Mouse (Mus musculus) kidney, postnatal 0 days (tissue): Measurements from ENCODE around the gene Slc9a8. TPM values are rescaled to one million over a fixed set of nuclear protein-coding genes. Genes with fewer than 3 reads are reported as not detected.

Experiments used
- ATAC-seq: fragments of 200-750 bp; cut with Nextera tagmentation; replicated peaks from 2 replicates; pipeline ENCODE4 v1.8.0; 2017; ENCODE audit warnings: low read depth, moderate number of reproducible peaks, moderate TSS enrichment, moderate library complexity; ENCODE audit not compliant: low FRiP score
- DNase-seq: peaks from one replicate; pipeline ENCODE4 v3.0.0-alpha.2; 2016; ENCODE audit warnings: low spot score
- H3K27ac ChIP-seq: fragments of 300-500 bp; sonication (generic); 2 replicates; pipeline ENCODE4 v1.5.1; 2014; ENCODE audit warnings: mild to moderate bottlenecking
- H3K27me3 ChIP-seq: fragments of 300-500 bp; sonication (generic); 2 replicates; pipeline ENCODE4 v1.6.1; 2014; ENCODE audit warnings: low read length, mixed read lengths; ENCODE audit not compliant: insufficient read depth
- H3K36me3 ChIP-seq: fragments of 300-500 bp; sonication (generic); 2 replicates; pipeline ENCODE4 v1.6.1; 2014; ENCODE audit warnings: low read length, mixed read lengths; ENCODE audit not compliant: insufficient read depth
- H3K4me1 ChIP-seq: fragments of 300-500 bp; sonication (generic); replicated peaks from 2 replicates; pipeline ENCODE4 v1.6.1; 2014; ENCODE audit warnings: antibody characterized with exemption, low read length, mixed read lengths; ENCODE audit not compliant: insufficient read depth
- H3K4me2 ChIP-seq: fragments of 300-500 bp; sonication (generic); 2 replicates; pipeline ENCODE4 v1.6.1; 2014; ENCODE audit warnings: mild to moderate bottlenecking, low read length, moderate library complexity, mixed read lengths
- H3K4me3 ChIP-seq: fragments of 300-500 bp; sonication (generic); replicated peaks from 2 replicates; pipeline ENCODE4 v1.5.1; 2014; ENCODE audit warnings: low read depth, low read length
- H3K9ac ChIP-seq: fragments of 300-500 bp; sonication (generic); 2 replicates; pipeline ENCODE4 v1.6.1; 2014; ENCODE audit warnings: low read depth, low read length
- H3K9me3 ChIP-seq: fragments of 300-500 bp; sonication (generic); replicated peaks from 2 replicates; pipeline ENCODE4 v1.6.1; 2016; ENCODE audit warnings: low read length, inconsistent platforms, mixed read lengths
- CTCF ChIP-seq: IDR thresholded peaks from 2 replicates; pipeline ENCODE4 v1.5.1; 2016; ENCODE audit warnings: antibody characterized with exemption, low read depth, mild to moderate bottlenecking, moderate library complexity
- WGBS: fragments of 180-500 bp; shearing (Covaris S2); extraction: QIAGEN DNeasy Blood & Tissue Kit; methylation state at CpG from one replicate; pipeline ENCODE4 v1.1.7; 2014; 5-methylcytosine and 5-hydroxymethylcytosine counted together
- polyA plus RNA-seq: library from polyadenylated mRNA; unstranded; fragments of >200 nt; fragmentation: Nextera tagmentation; extraction: Ambion mirVana; gene quantifications from 2 replicates; pipeline ENCODE4 v1.2.1, GENCODE M21; 2015

Slc9a8 gene
- polyA plus RNA-seq, 1 experiment from 2014 or later = 14.2 TPM

- WGBS = 23% methylated on average over 3 of the region's 3 CpGs
- Histone ChIP-seq H3K27me3 (no peaks in the 10 kb centered on the region), H3K9ac (no peak overlapping the region), H3K4me2 (no peak overlapping the region), H3K4me1 (peaks cover 18% of the 10 kb centered on the region; the same call in 1 of the 2 replicates), H3K4me3 (no peak overlapping the region), H3K9me3 (no peaks in the 10 kb centered on the region), H3K36me3 (no peaks in the 10 kb centered on the region), H3K27ac (no peak overlapping the region)
- ATAC-seq (no peak), DNase-seq (no peak)
- TF ChIP-seq CTCF = no peak
Observed at GRCm38 (mm10) chr2:167377697-167378096, 43.8 kb upstream of the Slc9a8 start.

DNA sequence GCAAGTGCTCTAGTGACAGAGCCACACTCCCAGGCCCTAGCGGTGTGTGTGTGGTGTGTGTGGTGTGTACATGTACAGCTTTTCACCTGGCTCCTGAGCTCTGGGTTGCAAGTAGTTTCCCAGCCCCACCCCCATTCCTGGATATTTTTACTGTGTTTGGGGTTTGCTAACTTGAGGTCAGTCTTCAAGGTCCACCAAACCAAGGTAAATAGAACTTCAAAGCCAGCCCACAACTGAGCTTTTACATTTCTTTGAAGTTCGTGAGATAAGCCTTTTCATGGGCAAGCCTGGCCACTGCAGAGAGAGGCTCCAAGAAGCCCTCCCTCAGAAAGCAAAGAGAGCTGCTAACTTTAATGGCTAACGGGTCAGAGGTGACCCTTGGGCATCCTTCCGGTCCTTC, 42.5 kb upstream of the Slc9a8 start:
- no peak overlapping the region for H3K27ac ChIP-seq
- ATAC-seq = no peak; the same call in 1 of the 2 replicates
- WGBS = 31% methylated on average over 4 of the region's 4 CpGs
- no peaks in the 10 kb centered on the region for H3K9me3 ChIP-seq
- peaks cover 22% of the 10 kb centered on the region for H3K4me1 ChIP-seq
- no peaks in the 10 kb centered on the region for H3K36me3 ChIP-seq
- DNase-seq = no peak
- TF ChIP-seq CTCF = no peak
- H3K4me3 ChIP-seq = no peak overlapping the region
- H3K27me3 ChIP-seq = no peaks in the 10 kb centered on the region
- H3K9ac ChIP-seq = no peak overlapping the region
- H3K4me2 ChIP-seq = no peak overlapping the region

DNA sequence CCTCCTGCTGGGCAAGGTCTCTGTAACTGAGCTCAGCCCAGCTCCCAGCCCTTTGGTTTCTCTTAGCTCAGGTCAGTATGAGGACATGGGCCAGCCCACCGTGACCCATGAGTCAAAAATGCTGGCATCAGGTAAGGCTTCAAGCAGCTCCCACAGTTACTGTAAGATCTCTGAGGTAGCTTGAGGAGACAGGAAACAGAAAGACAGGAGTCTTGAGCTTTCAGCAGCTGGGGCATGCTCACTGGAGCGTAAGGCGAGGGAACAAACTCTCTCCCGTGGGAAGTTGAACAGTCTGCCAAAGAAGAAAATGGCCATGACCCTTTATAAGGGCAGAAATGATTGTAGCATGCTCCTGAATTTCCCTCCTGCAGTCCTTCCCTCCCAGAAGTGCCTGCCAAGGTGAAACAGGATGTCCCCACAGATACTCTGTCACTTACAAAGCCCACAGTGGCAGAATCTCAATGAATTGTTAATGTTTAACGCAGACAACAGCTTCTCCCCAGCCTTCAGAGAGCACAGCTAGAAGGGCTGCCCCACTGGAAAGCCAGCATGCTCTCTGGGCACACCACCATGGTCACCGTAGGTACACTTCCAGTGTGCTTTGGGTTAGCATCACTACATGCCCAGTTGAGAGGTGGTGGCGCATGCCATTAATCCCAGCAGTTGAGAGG, 40.8 kb upstream of the Slc9a8 start:
- DNase-seq (no peak), ATAC-seq (no peak)
- Histone ChIP-seq H3K4me3 (no peak overlapping the region), H3K27me3 (no peaks in the 10 kb centered on the region), H3K9ac (peak overlapping the region; percentile 9; the same call in 1 of the 2 replicates), H3K27ac (peak overlapping the region; percentile 81), H3K9me3 (no peaks in the 10 kb centered on the region), H3K4me1 (peaks cover 22% of the 10 kb centered on the region), H3K36me3 (no peaks in the 10 kb centered on the region), H3K4me2 (no peak overlapping the region)
- no peak for TF ChIP-seq CTCF
- WGBS = 40% methylated on average over 7 of the region's 7 CpGs

- no peak overlapping the region for H3K9ac ChIP-seq
- WGBS = 56% methylated on average over 7 of the region's 7 CpGs
- TF ChIP-seq CTCF = no peak
- no peak overlapping the region for H3K4me2 ChIP-seq
- no peaks in the 10 kb centered on the region for H3K27me3 ChIP-seq
- H3K36me3 ChIP-seq = no peaks in the 10 kb centered on the region
- H3K4me3 ChIP-seq = no peak overlapping the region
- peaks cover 22% of the 10 kb centered on the region for H3K4me1 ChIP-seq
- H3K9me3 ChIP-seq = no peaks in the 10 kb centered on the region
- DNase-seq (no peak), ATAC-seq (no peak)
- no peak overlapping the region for H3K27ac ChIP-seq
Observed at GRCm38 (mm10) chr2:167381596-167381995, 39.9 kb upstream of the Slc9a8 start.

DNA sequence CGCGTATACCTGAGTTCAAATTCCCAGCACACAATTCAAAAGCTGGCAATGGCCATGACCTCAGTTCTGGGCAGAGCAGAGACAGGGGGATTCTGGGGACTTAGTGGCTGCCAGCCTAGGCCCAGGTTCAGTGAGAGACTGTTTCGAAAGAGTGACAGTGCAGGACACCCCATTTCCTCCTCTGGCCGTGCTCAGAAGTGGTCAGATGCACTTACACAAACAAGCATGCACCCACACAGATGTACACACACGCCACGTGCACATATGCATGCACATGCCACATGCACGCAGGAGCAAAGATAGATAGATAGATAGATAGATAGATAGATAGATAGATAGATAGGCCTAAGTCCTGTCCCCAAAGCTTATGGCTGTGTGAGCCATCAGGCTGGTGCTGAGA, 39.1 kb upstream of the Slc9a8 start:
- Histone ChIP-seq H3K4me1 (peaks cover 22% of the 10 kb centered on the region), H3K27ac (no peak overlapping the region), H3K4me2 (no peak overlapping the region), H3K9ac (no peak overlapping the region), H3K9me3 (no peaks in the 10 kb centered on the region), H3K27me3 (no peaks in the 10 kb centered on the region), H3K4me3 (no peak overlapping the region), H3K36me3 (no peaks in the 10 kb centered on the region)
- ATAC-seq (no peak), DNase-seq (no peak)
- 93% methylated on average over 7 of the region's 7 CpGs for WGBS
- TF ChIP-seq CTCF = no peak

- Histone ChIP-seq H3K4me3 (no peak overlapping the region), H3K9ac (no peak overlapping the region), H3K9me3 (no peaks in the 10 kb centered on the region), H3K4me1 (peaks cover 17% of the 10 kb centered on the region), H3K27ac (0 out of 2 replicates have a peak overlapping the region, but pooled peaks have one; percentile 54), H3K27me3 (no peaks in the 10 kb centered on the region), H3K36me3 (no peaks in the 10 kb centered on the region), H3K4me2 (no peak overlapping the region)
- ATAC-seq (peak; percentile 36; the same call in 1 of the 2 replicates), DNase-seq (peak; percentile 76)
- TF ChIP-seq CTCF = no peak
- 29% methylated on average over 13 of the region's 13 CpGs for WGBS
Observed at GRCm38 (mm10) chr2:167383666-167384083, 37.8 kb upstream of the Slc9a8 start.
